Mouse (Mus musculus) lung, embryonic 14.5 days (tissue): Measurements from ENCODE around the gene Krtap4-9. TPM values are rescaled to one million over a fixed set of nuclear protein-coding genes. Genes with fewer than 3 reads are reported as not detected.
"Not testable (repeated sequence)": the region's sequence is repeated elsewhere in the genome, so short reads cannot be mapped to it uniquely, and the experiment has no call there.

Source experiments
- ATAC-seq: fragments of 200-750 bp; cut with Nextera tagmentation; 2 replicates; pipeline ENCODE4 v1.8.0; 2017; ENCODE audit warnings: mild to moderate bottlenecking, moderate TSS enrichment, moderate library complexity; ENCODE audit not compliant: insufficient read depth
- DNase-seq: peaks from one replicate; pipeline ENCODE4 v3.0.0-alpha.2; 2015
- H3K27ac ChIP-seq: fragments of 300-500 bp; sonication (generic); 2 replicates; pipeline ENCODE4 v1.5.1; 2014; ENCODE audit warnings: low read depth, mild to moderate bottlenecking, moderate library complexity
- H3K27me3 ChIP-seq: fragments of 300-500 bp; sonication (generic); 2 replicates; pipeline ENCODE4 v1.6.1; 2014; ENCODE audit warnings: low read length, control low read depth; ENCODE audit not compliant: insufficient read depth
- H3K36me3 ChIP-seq: fragments of 300-500 bp; sonication (generic); 2 replicates; pipeline ENCODE4 v1.6.1; 2014; ENCODE audit warnings: control low read depth; ENCODE audit not compliant: insufficient read depth
- H3K4me1 ChIP-seq: fragments of 300-500 bp; sonication (generic); 2 replicates; pipeline ENCODE4 v1.6.1; 2014; ENCODE audit warnings: antibody characterized with exemption, control low read depth; ENCODE audit not compliant: insufficient read depth
- H3K4me2 ChIP-seq: fragments of 300-500 bp; sonication (generic); 2 replicates; pipeline ENCODE4 v1.6.1; 2014; ENCODE audit warnings: mild to moderate bottlenecking
- H3K4me3 ChIP-seq: fragments of 300-500 bp; sonication (generic); 2 replicates; pipeline ENCODE4 v1.5.1; 2014; ENCODE audit warnings: low read depth, low read length
- H3K9ac ChIP-seq: fragments of 300-500 bp; sonication (generic); 2 replicates; pipeline ENCODE4 v1.6.1; 2014
- H3K9me3 ChIP-seq: fragments of 300-500 bp; sonication (generic); 2 replicates; pipeline ENCODE4 v1.6.1; 2016; ENCODE audit warnings: low read depth, low read length, control low read depth
- WGBS: fragments of 180-500 bp; shearing (Covaris S2); extraction: QIAGEN DNeasy Blood & Tissue Kit; methylation state at CpG from one replicate; pipeline ENCODE4 v1.1.7; 2014; 5-methylcytosine and 5-hydroxymethylcytosine counted together
- polyA plus RNA-seq: library from polyadenylated mRNA; unstranded; fragments of >200 nt; fragmentation: Nextera tagmentation; extraction: Ambion mirVana; gene quantifications from 2 replicates; pipeline ENCODE4 v1.2.1, GENCODE M21; 2014

Gene Krtap4-9
- polyA plus RNA-seq, 1 experiment from 2014 or later = not detected

DNA sequence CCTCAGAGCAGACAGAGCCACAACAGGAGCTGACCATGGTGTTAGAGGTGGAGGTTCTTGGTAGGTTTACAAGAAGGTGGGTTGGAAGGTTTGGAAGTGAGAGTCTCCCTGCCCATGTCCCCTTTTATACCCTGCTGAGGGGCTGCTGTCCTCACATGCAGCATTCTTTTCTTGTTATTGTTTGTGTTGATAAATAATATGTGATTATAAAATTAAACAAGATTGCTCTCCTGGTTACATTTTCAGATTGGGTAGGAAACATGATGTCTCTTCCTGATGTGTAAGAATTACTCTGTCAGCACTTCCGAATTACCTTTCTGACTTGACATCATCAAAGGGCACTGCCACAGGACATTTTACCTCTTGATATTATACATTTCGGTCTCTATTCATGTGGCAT lies 30.6 kb downstream of the Krtap4-9 start, which contains the start of gene Gm11564:
Gene Gm11564, minus strand, starts transcription at position 101 of the 400 bp plus-strand sequence.
- H3K4me1 ChIP-seq, H3K4me3 ChIP-seq, H3K27ac ChIP-seq, H3K9ac ChIP-seq, H3K9me3 ChIP-seq, H3K4me2 ChIP-seq, H3K27me3 ChIP-seq, H3K36me3 ChIP-seq, DNase-seq, ATAC-seq: not testable (repeated sequence)
- 79% methylated on average over 2 of the region's 2 CpGs for whole genome bisulfite sequencing

Other genes starting within 250 kb of the Krtap4-9 start
- 0.17 TPM in 1 of 2 replicates, not detected in the other for gene Krt40, start 242.0 kb upstream of the Krtap4-9 start, polyA plus RNA-seq
- gene Krtap3-3, start 234.3 kb upstream of the Krtap4-9 start, polyA plus RNA-seq = not detected in 2 replicates
- not detected in 2 replicates for gene Krtap3-2, start 228.3 kb upstream of the Krtap4-9 start, polyA plus RNA-seq
- not detected in 2 replicates for gene Gm11939, start 225.7 kb upstream of the Krtap4-9 start, polyA plus RNA-seq
- not detected in 2 replicates for gene Krtap3-1, start 218.6 kb upstream of the Krtap4-9 start, polyA plus RNA-seq
- not detected in 2 replicates for gene Krtap1-5, start 204.2 kb upstream of the Krtap4-9 start, polyA plus RNA-seq
- gene Krtap1-4, start 201.5 kb upstream of the Krtap4-9 start, polyA plus RNA-seq = not detected in 2 replicates
- gene Krtap1-3, start 193.9 kb upstream of the Krtap4-9 start, polyA plus RNA-seq = not detected in 2 replicates
- gene Krtap9-3, start 187.1 kb upstream of the Krtap4-9 start, polyA plus RNA-seq = not detected in 2 replicates
- gene Gm11938, start 181.9 kb upstream of the Krtap4-9 start, polyA plus RNA-seq = not detected in 2 replicates
- gene Gm11937, start 175.0 kb upstream of the Krtap4-9 start, polyA plus RNA-seq = not detected in 2 replicates
- gene Krtap2-4, start 170.4 kb upstream of the Krtap4-9 start, polyA plus RNA-seq = not detected in 2 replicates
- not detected in 2 replicates for gene Gm11562, start 164.8 kb upstream of the Krtap4-9 start, polyA plus RNA-seq
- not detected in 2 replicates for gene Krtap4-1, start 157.0 kb upstream of the Krtap4-9 start, polyA plus RNA-seq
- not detected in 2 replicates for gene Krtap4-2, start 150.1 kb upstream of the Krtap4-9 start, polyA plus RNA-seq
- not detected in 2 replicates for gene Krtap4-7, start 141.1 kb upstream of the Krtap4-9 start, polyA plus RNA-seq
- gene Gm11555, start 135.0 kb upstream of the Krtap4-9 start, polyA plus RNA-seq = not detected in 2 replicates
- gene Gm11563, start 126.2 kb upstream of the Krtap4-9 start, polyA plus RNA-seq = not detected in 2 replicates
- not detected in 2 replicates for gene Krtap4-6, start 119.2 kb upstream of the Krtap4-9 start, polyA plus RNA-seq
- not detected in 2 replicates for gene Gm14190, start 94.5 kb upstream of the Krtap4-9 start, polyA plus RNA-seq
- gene Gm14180, start 50.9 kb upstream of the Krtap4-9 start, polyA plus RNA-seq = not detected in 2 replicates
- gene Gm11595, start 12.3 kb upstream of the Krtap4-9 start, polyA plus RNA-seq = not detected in 2 replicates
- gene Krtap4-8, start 4.5 kb upstream of the Krtap4-9 start, polyA plus RNA-seq = not detected in 2 replicates
- not detected in 2 replicates for gene Gm11596, start 8.3 kb downstream of the Krtap4-9 start, polyA plus RNA-seq
- not detected in 2 replicates for gene Gm11569, start 13.7 kb downstream of the Krtap4-9 start, polyA plus RNA-seq
- not detected in 2 replicates for gene Gm11554, start 19.2 kb downstream of the Krtap4-9 start, polyA plus RNA-seq
- not detected in 2 replicates for gene Krtap4-13, start 24.7 kb downstream of the Krtap4-9 start, polyA plus RNA-seq
- gene Gm11564, start 30.5 kb downstream of the Krtap4-9 start, polyA plus RNA-seq = not detected in 2 replicates
- gene 2300003K06Rik, start 52.9 kb downstream of the Krtap4-9 start, polyA plus RNA-seq = not detected in 2 replicates
- not detected in 2 replicates for gene Krtap4-16, start 66.4 kb downstream of the Krtap4-9 start, polyA plus RNA-seq
- not detected in 2 replicates for gene Gm11568, start 72.7 kb downstream of the Krtap4-9 start, polyA plus RNA-seq
- gene Gm11559, start 79.3 kb downstream of the Krtap4-9 start, polyA plus RNA-seq = not detected in 2 replicates
- gene Krtap9-1, start 88.2 kb downstream of the Krtap4-9 start, polyA plus RNA-seq = not detected in 2 replicates
- gene Gm11567, start 94.0 kb downstream of the Krtap4-9 start, polyA plus RNA-seq = not detected in 2 replicates
- gene Krtap31-1, start 122.7 kb downstream of the Krtap4-9 start, polyA plus RNA-seq = not detected in 2 replicates
- gene Gm11565, start 129.6 kb downstream of the Krtap4-9 start, polyA plus RNA-seq = not detected in 2 replicates
- gene Krtap31-2, start 151.1 kb downstream of the Krtap4-9 start, polyA plus RNA-seq = not detected in 2 replicates
- gene Krtap9-5, start 163.3 kb downstream of the Krtap4-9 start, polyA plus RNA-seq = not detected in 2 replicates
- gene Krtap29-1, start 193.9 kb downstream of the Krtap4-9 start, polyA plus RNA-seq = not detected in 2 replicates
- gene Krtap16-1, start 201.4 kb downstream of the Krtap4-9 start, polyA plus RNA-seq = not detected in 2 replicates
- gene Krtap17-1, start 208.8 kb downstream of the Krtap4-9 start, polyA plus RNA-seq = 0.75 and 0.87 TPM in 2 replicates
- not detected in 2 replicates for gene Krt33a, start 231.0 kb downstream of the Krtap4-9 start, polyA plus RNA-seq
- gene Krt33b, start 244.7 kb downstream of the Krtap4-9 start, polyA plus RNA-seq = not detected in 2 replicates